Mouse (Mus musculus) embryonic facial prominence, embryonic 14.5 days (tissue): Measurements from ENCODE around the gene Zswim7. TPM values are rescaled to one million over a fixed set of nuclear protein-coding genes. Genes with fewer than 3 reads are reported as not detected.

Experiments used
- ATAC-seq: fragments of 200-750 bp; cut with Nextera tagmentation; 2 replicates; pipeline ENCODE4 v1.8.0; 2017; ENCODE audit warnings: low read depth, moderate number of reproducible peaks, moderate TSS enrichment
- DNase-seq: peaks from one replicate; pipeline ENCODE4 v3.0.0-alpha.2; 2015; ENCODE audit warnings: low spot score
- H3K27ac ChIP-seq: fragments of 300-500 bp; sonication (generic); replicated peaks from 2 replicates; pipeline ENCODE4 v1.5.1; 2014; ENCODE audit warnings: low read depth, mild to moderate bottlenecking, low read length, moderate library complexity
- H3K27me3 ChIP-seq: fragments of 300-500 bp; sonication (generic); replicated peaks from 2 replicates; pipeline ENCODE4 v1.6.1; 2014; ENCODE audit warnings: low read length; ENCODE audit not compliant: control insufficient read depth, insufficient read depth
- H3K36me3 ChIP-seq: fragments of 300-500 bp; sonication (generic); 2 replicates; pipeline ENCODE4 v1.6.1; 2014; ENCODE audit warnings: low read length, mixed read lengths; ENCODE audit not compliant: control insufficient read depth, insufficient read depth
- H3K4me1 ChIP-seq: fragments of 300-500 bp; sonication (generic); 2 replicates; pipeline ENCODE4 v1.6.1; 2014; ENCODE audit warnings: antibody characterized with exemption, low read length; ENCODE audit not compliant: control insufficient read depth, insufficient read depth
- H3K4me2 ChIP-seq: fragments of 300-500 bp; sonication (generic); 2 replicates; pipeline ENCODE4 v1.6.1; 2014; ENCODE audit warnings: low read depth, mild to moderate bottlenecking, low read length, moderate library complexity, mixed read lengths
- H3K4me3 ChIP-seq: fragments of 300-500 bp; sonication (generic); 2 replicates; pipeline ENCODE4 v1.5.1; 2014; ENCODE audit warnings: low read depth, mild to moderate bottlenecking, low read length
- H3K9ac ChIP-seq: fragments of 300-500 bp; sonication (generic); 2 replicates; pipeline ENCODE4 v1.6.1; 2014; ENCODE audit warnings: low read depth, mild to moderate bottlenecking, low read length, moderate library complexity, mixed read lengths
- H3K9me3 ChIP-seq: fragments of 300-500 bp; sonication (generic); 2 replicates; pipeline ENCODE4 v1.6.1; 2016; ENCODE audit warnings: low read length; ENCODE audit not compliant: control insufficient read depth
- WGBS: fragments of 180-500 bp; shearing (Covaris S2); extraction: QIAGEN DNeasy Blood & Tissue Kit; methylation state at CpG from one replicate; pipeline ENCODE4 v1.1.7; 2014; 5-methylcytosine and 5-hydroxymethylcytosine counted together
- polyA plus RNA-seq: library from polyadenylated mRNA; unstranded; fragments of >200 nt; fragmentation: Nextera tagmentation; extraction: Ambion mirVana; gene quantifications from 2 replicates; pipeline ENCODE4 v1.2.1, GENCODE M21; 2014

The Zswim7 gene
- polyA plus RNA-seq, result 25.2 and 27.0 TPM in 2 replicates

- WGBS, result 1% methylated on average over 30 of the region's 68 CpGs
- no peaks in the 10 kb centered on the region for H3K9me3 ChIP-seq
These were observed at the start of gene Zswim7, which contains the start of gene Ttc19 for GRCm38 (mm10) chr11:62280675-62281600. Gene Zswim7, minus strand, starts transcription at chr11:62281375. Gene Ttc19, plus strand, starts transcription at chr11:62281473.

GRCm38 (mm10) chr11:62323659-62324058 lies 42.5 kb upstream of the Zswim7 start:
- no peak overlapping the region for H3K4me2 ChIP-seq
- no peaks in the 10 kb centered on the region for H3K9me3 ChIP-seq
- no peak overlapping the region for H3K4me3 ChIP-seq
- no peaks in the 10 kb centered on the region for H3K27me3 ChIP-seq
- no peak for DNase-seq
- 87% methylated on average over 3 of the region's 3 CpGs for WGBS
- ATAC-seq, result no peak
- H3K9ac ChIP-seq, result no peak overlapping the region
- H3K4me1 ChIP-seq, result no peaks in the 10 kb centered on the region
- no peak overlapping the region for H3K27ac ChIP-seq
- peaks cover 93% of the 10 kb centered on the region for H3K36me3 ChIP-seq

More at GRCm38 (mm10) chr11:62280675-62281600, at the start of gene Zswim7, which contains the start of gene Ttc19:
- DNase-seq (peak; percentile 94), ATAC-seq (peak; percentile 96)
- H3K4me1 ChIP-seq, result peaks cover 9% of the 10 kb centered on the region; the same call in 1 of the 2 replicates
- peak within 1 kb of the TSS; percentile 94 for H3K4me3 ChIP-seq
- peak within 1 kb of the TSS; percentile 94 for H3K27ac ChIP-seq
- H3K36me3 ChIP-seq, result peaks cover 28% of the 10 kb centered on the region
- peak within 1 kb of the TSS; percentile 75 for H3K4me2 ChIP-seq
- peak within 1 kb of the TSS; percentile 85 for H3K9ac ChIP-seq
- H3K27me3 ChIP-seq, result no peaks in the 10 kb centered on the region

- no peaks in the 10 kb centered on the region for H3K9me3 ChIP-seq
- no peak overlapping the region for H3K9ac ChIP-seq
- no peak for ATAC-seq
- no peak overlapping the region for H3K27ac ChIP-seq
- H3K36me3 ChIP-seq, result peaks cover 95% of the 10 kb centered on the region
- H3K4me3 ChIP-seq, result no peak overlapping the region
- DNase-seq, result no peak
- H3K4me2 ChIP-seq, result no peak overlapping the region
- no peaks in the 10 kb centered on the region for H3K4me1 ChIP-seq
- 91% methylated on average over 3 of the region's 3 CpGs for WGBS
- no peaks in the 10 kb centered on the region for H3K27me3 ChIP-seq
These were observed 38.9 kb upstream of the Zswim7 start for GRCm38 (mm10) chr11:62320097-62320496.

GRCm38 (mm10) chr11:62317746-62318145 lies 36.6 kb upstream of the Zswim7 start:
- no peak overlapping the region for H3K9ac ChIP-seq
- H3K4me3 ChIP-seq, result no peak overlapping the region
- no peaks in the 10 kb centered on the region for H3K27me3 ChIP-seq
- H3K9me3 ChIP-seq, result no peaks in the 10 kb centered on the region
- H3K4me2 ChIP-seq, result no peak overlapping the region
- no peak overlapping the region for H3K27ac ChIP-seq
- peaks cover 97% of the 10 kb centered on the region for H3K36me3 ChIP-seq
- WGBS, result 88% methylated on average over 11 of the region's 11 CpGs
- no peaks in the 10 kb centered on the region for H3K4me1 ChIP-seq
- DNase-seq, result no peak
- no peak for ATAC-seq

- Histone ChIP-seq H3K9ac (no peak overlapping the region), H3K4me2 (no peak overlapping the region), H3K4me1 (no peaks in the 10 kb centered on the region), H3K27ac (no peak overlapping the region), H3K9me3 (no peaks in the 10 kb centered on the region), H3K4me3 (no peak overlapping the region), H3K36me3 (peaks cover 79% of the 10 kb centered on the region), H3K27me3 (no peaks in the 10 kb centered on the region)
- ATAC-seq, result no peak
- 92% methylated on average over 5 of the region's 5 CpGs for WGBS
- no peak for DNase-seq
These were observed 33.8 kb upstream of the Zswim7 start for GRCm38 (mm10) chr11:62314984-62315383.

- Histone ChIP-seq H3K27me3 (no peaks in the 10 kb centered on the region), H3K4me2 (no peak overlapping the region), H3K4me3 (no peak overlapping the region), H3K27ac (no peak overlapping the region), H3K4me1 (no peaks in the 10 kb centered on the region), H3K9ac (no peak overlapping the region), H3K36me3 (peaks cover 61% of the 10 kb centered on the region), H3K9me3 (no peaks in the 10 kb centered on the region)
- DNase-seq, result no peak
- 96% methylated on average over 2 of the region's 2 CpGs for WGBS
- no peak for ATAC-seq
These were observed 28.1 kb upstream of the Zswim7 start for GRCm38 (mm10) chr11:62309296-62309695.

GRCm38 (mm10) chr11:62305866-62306265 lies 24.7 kb upstream of the Zswim7 start:
- no peak overlapping the region for H3K9ac ChIP-seq
- DNase-seq, result no peak
- H3K27ac ChIP-seq, result no peak overlapping the region
- no peak for ATAC-seq
- no peaks in the 10 kb centered on the region for H3K9me3 ChIP-seq
- no peak overlapping the region for H3K4me2 ChIP-seq
- no peaks in the 10 kb centered on the region for H3K27me3 ChIP-seq
- H3K4me1 ChIP-seq, result no peaks in the 10 kb centered on the region
- peaks cover 39% of the 10 kb centered on the region for H3K36me3 ChIP-seq
- 96% methylated on average over 2 of the region's 2 CpGs for WGBS
- H3K4me3 ChIP-seq, result no peak overlapping the region

- Histone ChIP-seq H3K9ac (no peak overlapping the region), H3K4me3 (no peak overlapping the region), H3K4me1 (no peaks in the 10 kb centered on the region), H3K36me3 (peaks cover 24% of the 10 kb centered on the region; the same call in 1 of the 2 replicates), H3K27me3 (no peaks in the 10 kb centered on the region), H3K4me2 (no peak overlapping the region), H3K9me3 (no peaks in the 10 kb centered on the region), H3K27ac (no peak overlapping the region)
- 83% methylated on average over 6 of the region's 6 CpGs for WGBS
- ATAC-seq, result no peak
- DNase-seq, result no peak
These were observed 17.7 kb upstream of the Zswim7 start for GRCm38 (mm10) chr11:62298883-62299282.
